In genomic region chr12:52097650-52098070, GRCm38 (mm10) we compare ENCODE assay signal across 7 mouse cellular contexts. TPM values are rescaled to one million over a fixed set of nuclear protein-coding genes. Genes with fewer than 3 reads are reported as not detected.
DNase-seq lines count a peak whose midpoint lies in the region; ATAC-seq lines count a peak whose summit lies in the region.

Gene Nubpl, plus strand, starts transcription at chr12:52097737.

- peak within 1 kb of the TSS; percentile 95 for H3K4me3 ChIP-seq in intestine, embryonic 16.5 days (ENCODE audit: low read length)
- peak within 1 kb of the TSS; percentile 85 for H3K4me3 ChIP-seq in midbrain, embryonic 11.5 days (ENCODE audit: low read depth, low read length)

- no peaks in the 10 kb centered on the region for H3K9me3 ChIP-seq in intestine, embryonic 16.5 days (ENCODE audit: control insufficient read depth, low read length)
- H3K9me3 ChIP-seq in midbrain, embryonic 11.5 days (ENCODE audit: control insufficient read depth, low read length), result no peaks in the 10 kb centered on the region

- H3K9ac ChIP-seq in intestine, embryonic 16.5 days (ENCODE audit: low read depth, low read length), result peak within 1 kb of the TSS; percentile 94
- H3K9ac ChIP-seq in midbrain, embryonic 11.5 days (ENCODE audit: low read length), result peak within 1 kb of the TSS; percentile 89

- peak; percentile 93 for DNase-seq in adrenal gland, adult 8-10 months
- peak; percentile 96 for DNase-seq in embryo, embryonic 9.5 days (ENCODE audit: extremely low spot score)
- DNase-seq in gastrocnemius, postnatal 4 days (ENCODE audit: low spot score in 2 of 2), result peak; percentile 93 to 96
- peak; percentile 95 for DNase-seq in left cerebral cortex, postnatal 36 days (ENCODE audit: low spot score in 2 of 2)
- peak; percentile 100 for DNase-seq in midbrain, embryonic 11.5 days (ENCODE audit: low spot score, missing footprints)
- DNase-seq in skeletal muscle tissue, adult 2 months (ENCODE audit: low read depth, low spot score), result peak; percentile 87

- H3K4me1 ChIP-seq in intestine, embryonic 16.5 days (ENCODE audit: control insufficient read depth, insufficient read depth, low read length), result peaks cover 3% of the 10 kb centered on the region; the same call in 1 of the 2 replicates
- H3K4me1 ChIP-seq in midbrain, embryonic 11.5 days (ENCODE audit: control insufficient read depth, insufficient read depth, low read length), result no peaks in the 10 kb centered on the region

- H3K27ac ChIP-seq in intestine, embryonic 16.5 days (ENCODE audit: low read length), result peak within 1 kb of the TSS; percentile 41; the same call in 1 of the 2 replicates
- no peak within 1 kb of the TSS for H3K27ac ChIP-seq in midbrain, embryonic 11.5 days (ENCODE audit: low read depth, low read length)

- ATAC-seq in intestine, embryonic 16.5 days, result peak; percentile 98
- ATAC-seq in midbrain, embryonic 11.5 days (ENCODE audit: low FRiP score), result peak; percentile 97

- H3K4me2 ChIP-seq in intestine, embryonic 16.5 days (ENCODE audit: low read depth, low read length), result peak within 1 kb of the TSS; percentile 62
- H3K4me2 ChIP-seq in midbrain, embryonic 11.5 days, result peak within 1 kb of the TSS; percentile 50

- intact Hi-C loops in left cerebral cortex, postnatal 36 days (cut with DNase I), result no loop called here

- WGBS in intestine, embryonic 16.5 days, result under 1% methylated on average over 32 of the region's 32 CpGs
- WGBS in midbrain, embryonic 11.5 days, result under 1% methylated on average over 32 of the region's 32 CpGs

- H3K27me3 ChIP-seq in intestine, embryonic 16.5 days (replicated peaks; ENCODE audit: control insufficient read depth, insufficient read depth, low read length), result no peaks in the 10 kb centered on the region
- H3K27me3 ChIP-seq in midbrain, embryonic 11.5 days (ENCODE audit: control insufficient read depth, insufficient read depth, low read length), result no peaks in the 10 kb centered on the region

- no peaks in the 10 kb centered on the region for H3K36me3 ChIP-seq in intestine, embryonic 16.5 days (ENCODE audit: control insufficient read depth, insufficient read depth, low read length)
- no peaks in the 10 kb centered on the region for H3K36me3 ChIP-seq in midbrain, embryonic 11.5 days (ENCODE audit: control insufficient read depth, insufficient read depth, low read length)

RNA-seq across cellular contexts. Expression of gene Nubpl, which starts in this region (rescaled TPM):
- total RNA-seq in adrenal gland, adult 8-10 months (2022), result 10 to 100 TPM; 10.1 to 16.2 (median 13.7) TPM
- 1 to 10 TPM; 4.3 to 5.3 TPM for total RNA-seq in gastrocnemius, postnatal 4 days (2021)
- polyA plus RNA-seq in intestine, embryonic 16.5 days (2015; fragmentation: Nextera tagmentation; extraction: Ambion mirVana), result 10.7 and 10.9 TPM in 2 replicates
- 1 to 10 TPM; 4.5 to 5.0 TPM for total RNA-seq in left cerebral cortex, postnatal 36 days (2021)
- polyA plus RNA-seq in midbrain, embryonic 11.5 days (2014; fragmentation: Nextera tagmentation; extraction: Ambion mirVana), result 12.6 and 14.2 TPM in 2 replicates
